Mouse (Mus musculus) C2C12 (cell line): Measurements from ENCODE around the gene Elf2.

Source experiments
- CTCF ChIP-seq: IDR thresholded peaks from one replicate; pipeline ENCODE4 v1.5.1; 2011; ENCODE audit not compliant: control insufficient read depth, insufficient read depth, insufficient read length
- MAX ChIP-seq: IDR thresholded peaks from one replicate; pipeline ENCODE4 v1.6.1; 2011; ENCODE audit warnings: mild to moderate bottlenecking, control low read depth

GRCm38 (mm10) chr3:51278433-51278832, 62.0 kb downstream of the Elf2 start:
- no peak for TF ChIP-seq CTCF
- TF ChIP-seq MAX, result no peak
